Mouse (Mus musculus) heart, adult 8-10 months (tissue): ENCODE results near the gene Pde10a. TPM values are rescaled to one million over a fixed set of nuclear protein-coding genes. Genes with fewer than 3 reads are reported as not detected.

Source experiments
- DNase-seq: peaks from one replicate; pipeline ENCODE4 v3.0.0; 2022; ENCODE audit warnings: low spot score
- total RNA-seq, 4 experiments: library from RNA; stranded (reverse); gene quantifications; 2 replicates each; pipeline ENCODE4 v1.2.4; 2022

Pde10a gene
- total RNA-seq, 4 experiments from 2014 or later: 1.8 to 3.6 (median 2.8) TPM

GRCm38 (mm10) chr17:9032362-9033044 lies 507.3 kb downstream of the Pde10a start:
- DNase-seq: peak; percentile 45

GRCm38 (mm10) chr17:9033511-9033910 lies 508.3 kb downstream of the Pde10a start:
- no peak for DNase-seq

DNA sequence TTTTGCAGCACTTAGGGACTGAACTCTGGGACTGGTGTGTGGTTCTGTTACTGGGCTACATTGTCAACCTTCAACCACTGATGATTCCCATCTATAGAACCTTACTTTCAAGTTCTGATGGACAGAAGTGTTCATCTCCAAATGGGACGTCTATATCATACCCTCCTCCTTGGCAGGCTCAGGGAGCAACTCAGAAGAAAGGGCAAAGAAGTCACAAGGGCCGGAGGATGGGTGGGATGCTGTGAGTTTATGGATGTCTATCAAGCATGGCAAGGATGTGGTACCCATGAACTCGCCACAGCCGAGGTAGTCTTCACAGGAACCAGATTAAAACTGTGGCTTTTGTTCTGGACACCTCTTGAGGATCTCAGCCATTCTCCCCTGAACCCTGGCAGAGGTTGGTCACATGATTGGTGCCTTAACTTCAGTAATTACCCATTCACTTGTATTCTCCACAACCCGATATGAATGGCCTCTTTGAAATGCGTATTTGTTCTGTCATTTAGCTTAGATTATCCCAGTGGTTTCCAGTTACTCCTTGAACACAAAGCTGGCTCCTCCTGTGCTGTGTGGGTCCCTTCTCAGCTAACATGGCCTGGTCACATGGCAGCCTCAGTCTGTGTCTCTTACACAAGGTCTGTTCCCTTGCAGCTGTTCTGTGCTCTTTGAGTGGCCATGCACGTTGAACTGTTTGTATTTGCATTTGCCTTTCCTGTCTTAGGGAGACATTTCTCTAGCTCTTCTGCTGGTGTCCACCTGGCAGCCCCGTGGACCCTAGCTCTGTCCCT lies 510.6 kb downstream of the Pde10a start:
- no peak for DNase-seq

Other genes with a start within 250 kb of the Pde10a start
- 100 to 1,000 TPM; 872 to 928 (median 908) TPM for gene Mpc1, start 242.5 kb upstream of the Pde10a start, total RNA-seq
- 10 to 100 TPM; 14.4 to 18.8 (median 16.2) TPM for gene Sft2d1, start 214.3 kb upstream of the Pde10a start, total RNA-seq
- gene Prr18, start 187.9 kb upstream of the Pde10a start, total RNA-seq: under 1 TPM in 2 of 4 experiments, not detected in 2; 0.06 to 0.17 TPM
- under 1 TPM; 0.14 to 0.60 (median 0.41) TPM for gene T2, start 169.4 kb upstream of the Pde10a start, total RNA-seq
- gene T, start 90.9 kb upstream of the Pde10a start, total RNA-seq: not detected
- not detected for gene Gm17087, start 41.6 kb downstream of the Pde10a start, total RNA-seq